In genomic region chr13:48965559-48966525, GRCm38 (mm10) we compare ENCODE assay signal across 8 mouse cellular contexts. TPM values are rescaled to one million over a fixed set of nuclear protein-coding genes. Genes with fewer than 3 reads are reported as not detected.
DNase-seq lines count a peak whose midpoint lies in the region; ATAC-seq and TF ChIP-seq lines count a peak whose summit lies in the region.

No protein-coding gene starts in this region.

- peak overlapping the region; percentile 95 for H3K4me3 ChIP-seq in hindbrain, embryonic 10.5 days
- peak overlapping the region; percentile 86 for H3K4me3 ChIP-seq in lung, postnatal 0 days (ENCODE audit: low read depth, low read length)

- TF ChIP-seq CTCF in lung, postnatal 0 days (IDR thresholded peaks at IDR 0.05) = peak; percentile 56

- DNase-seq in MN1 (ENCODE audit: low spot score) = peak; percentile 53
- peak; percentile 56 for DNase-seq in cerebellum, adult 9-10 months
- peak; percentile 45 for DNase-seq in hindbrain, embryonic 10.5 days (ENCODE audit: low spot score)
- DNase-seq in layer of hippocampus, adult 9-11 months = peak; percentile 87
- DNase-seq in lung, postnatal 0 days (ENCODE audit: low spot score) = peak; percentile 92
- peak; percentile 74 for DNase-seq in retina, embryonic 14.5 days (ENCODE audit: low spot score)
- peak; percentile 78 for DNase-seq in urinary bladder, postnatal 14 days (ENCODE audit: low spot score)

- peak; percentile 58 for ATAC-seq in frontal cortex, adult (ENCODE audit: low TSS enrichment)
- ATAC-seq in lung, postnatal 0 days = peak; percentile 55

- peaks cover 61% of the 10 kb centered on the region for H3K4me1 ChIP-seq in hindbrain, embryonic 10.5 days (replicated peaks)
- H3K4me1 ChIP-seq in lung, postnatal 0 days (ENCODE audit: insufficient read depth, low read depth, low read length) = peaks cover 19% of the 10 kb centered on the region

- H3K27ac ChIP-seq in hindbrain, embryonic 10.5 days = peak overlapping the region; percentile 97
- H3K27ac ChIP-seq in lung, postnatal 0 days (ENCODE audit: low read length) = peak overlapping the region; percentile 99

- no peaks in the 10 kb centered on the region for H3K9me3 ChIP-seq in hindbrain, embryonic 10.5 days
- no peaks in the 10 kb centered on the region for H3K9me3 ChIP-seq in lung, postnatal 0 days (ENCODE audit: low read length)

- no peaks in the 10 kb centered on the region for H3K27me3 ChIP-seq in hindbrain, embryonic 10.5 days (ENCODE audit: insufficient read depth, poor library complexity, severe bottlenecking)
- no peaks in the 10 kb centered on the region for H3K27me3 ChIP-seq in lung, postnatal 0 days (replicated peaks; ENCODE audit: insufficient read depth, low read length)

- WGBS in hindbrain, embryonic 10.5 days = 26% methylated on average over 7 of the region's 7 CpGs
- 7% methylated on average over 7 of the region's 7 CpGs for WGBS in lung, postnatal 0 days

- H3K36me3 ChIP-seq in hindbrain, embryonic 10.5 days = peaks cover 14% of the 10 kb centered on the region
- no peaks in the 10 kb centered on the region for H3K36me3 ChIP-seq in lung, postnatal 0 days (ENCODE audit: insufficient read depth, low read length)

- peak overlapping the region; percentile 85 for H3K4me2 ChIP-seq in lung, postnatal 0 days (replicated peaks; ENCODE audit: low read depth, low read length)

- TF ChIP-seq EP300 in lung, postnatal 0 days (IDR thresholded peaks at IDR 0.05) = no peak

- 0 out of 2 replicates have a peak overlapping the region, but pooled peaks have one; percentile 84 for H3K9ac ChIP-seq in lung, postnatal 0 days (replicated peaks; ENCODE audit: low read depth)

RNA-seq across cellular contexts. Expression of gene Fam120a, which starts 2.0 kb away (rescaled TPM):
- 11.9 and 13.7 TPM in 2 replicates for polyA plus RNA-seq in hindbrain, embryonic 10.5 days (2016; fragmentation: Nextera tagmentation; extraction: Ambion mirVana)
- polyA plus RNA-seq in lung, postnatal 0 days (2015; fragmentation: Nextera tagmentation; extraction: Ambion mirVana) = 19.4 and 19.5 TPM in 2 replicates

Comparison
In these comparisons a context has a peak if more than half of its experiments do, and no peak if none do; other contexts are left out.
1. Peak in every context shown above with its lines: DNase-seq, ATAC-seq, H3K4me3 ChIP-seq and H3K27ac ChIP-seq.